9 mouse cellular contexts compared by ENCODE assay signal in the genomic region with DNA sequence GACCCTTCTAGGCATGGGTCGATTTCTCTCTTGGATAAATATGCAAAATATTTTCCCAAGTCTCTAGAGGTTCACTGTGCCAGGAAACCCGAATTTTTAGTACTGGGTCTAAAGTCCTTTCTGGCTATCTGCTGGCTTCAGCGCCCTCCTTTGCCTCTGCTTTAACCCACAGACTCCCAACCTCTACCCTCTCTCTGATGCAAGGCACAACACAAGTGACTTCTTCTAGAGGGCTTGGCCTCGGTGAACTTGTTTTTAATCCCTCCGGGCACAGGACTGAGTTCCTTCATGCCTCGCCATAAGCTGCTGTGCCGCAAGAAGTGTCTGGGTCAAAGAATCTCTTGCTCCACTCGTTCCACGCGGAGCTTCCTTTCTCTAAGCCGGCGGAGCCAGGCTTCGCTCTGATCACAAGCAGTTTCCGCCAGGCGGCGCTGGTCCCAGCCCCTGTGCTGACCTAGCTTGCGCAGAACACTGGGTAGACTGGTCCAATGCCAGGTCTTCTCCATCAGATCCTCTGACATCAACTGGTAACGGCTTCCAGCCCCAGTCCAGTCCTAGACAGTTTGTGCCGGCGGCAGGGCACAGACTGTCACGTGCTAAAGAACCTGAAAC. TPM values are rescaled to one million over a fixed set of nuclear protein-coding genes. Genes with fewer than 3 reads are reported as not detected.
DNase-seq lines count a peak whose midpoint lies in the region; ATAC-seq lines count a peak whose summit lies in the region.
"Had no signal": no experiment of that assay in that cellular context is flagged by ENCODE, and none has a peak within 500 bp of the region (broad histone marks: within the 10 kb centered on the region; RNA-seq: fewer than 3 reads in every experiment).

No protein-coding gene starts in this region.

- ATAC-seq in embryonic facial prominence, embryonic 15.5 days (ENCODE audit: insufficient number of reproducible peaks, low FRiP score, low TSS enrichment, low read depth) = no peak; the same call in 1 of the 2 replicates
- peak; percentile 20; the same call in 1 of the 2 replicates for ATAC-seq in liver, embryonic 11.5 days (replicated peaks; ENCODE audit: low FRiP score)
- ATAC-seq in activated CD4-positive, CD25-positive, alpha-beta regulatory T cell, adult 4 months = no peak

- 2% methylated on average over 21 of the region's 21 CpGs for WGBS in embryonic facial prominence, embryonic 15.5 days
- WGBS in liver, embryonic 11.5 days = 5% methylated on average over 21 of the region's 21 CpGs

- no peaks in the 10 kb centered on the region for H3K9me3 ChIP-seq in embryonic facial prominence, embryonic 15.5 days (replicated peaks)
- H3K9me3 ChIP-seq in liver, embryonic 11.5 days (ENCODE audit: control insufficient read depth, low read length) = no peaks in the 10 kb centered on the region

- no peak overlapping the region for H3K9ac ChIP-seq in embryonic facial prominence, embryonic 15.5 days
- H3K9ac ChIP-seq in liver, embryonic 11.5 days (ENCODE audit: low read depth, low read length) = no peak overlapping the region

- peak; percentile 3 to 15 for DNase-seq in urinary bladder, adult 18-20 months (ENCODE audit: low spot score in 2 of 2)
- no peak for DNase-seq in urinary bladder, postnatal 10 days (ENCODE audit: low spot score)
- peak; percentile 7 to 27 for DNase-seq in heart, postnatal 10 days
- peak; percentile 10 to 67 for DNase-seq in kidney, postnatal 36 days
- DNase-seq in liver, embryonic 11.5 days (ENCODE audit: low spot score) = peak; percentile 49
- DNase-seq in ovary, postnatal 36 days (ENCODE audit: low spot score) = peak; percentile 8

- peaks cover 58% of the 10 kb centered on the region for H3K27me3 ChIP-seq in embryonic facial prominence, embryonic 15.5 days
- H3K27me3 ChIP-seq in liver, embryonic 11.5 days (replicated peaks; ENCODE audit: control insufficient read depth, insufficient read depth, low read length) = peaks cover 37% of the 10 kb centered on the region

- H3K4me2 ChIP-seq in embryonic facial prominence, embryonic 15.5 days (replicated peaks) = peak overlapping the region; percentile 94
- peak overlapping the region; percentile 79 for H3K4me2 ChIP-seq in liver, embryonic 11.5 days

- H3K4me1 ChIP-seq in embryonic facial prominence, embryonic 15.5 days = peaks cover 16% of the 10 kb centered on the region
- no peaks in the 10 kb centered on the region; the same call in 1 of the 2 replicates for H3K4me1 ChIP-seq in liver, embryonic 11.5 days (replicated peaks; ENCODE audit: control insufficient read depth, insufficient read depth, low read length)

- no peak overlapping the region for H3K27ac ChIP-seq in embryonic facial prominence, embryonic 15.5 days (replicated peaks)
- H3K27ac ChIP-seq in liver, embryonic 11.5 days (ENCODE audit: low read depth, low read length) = no peak overlapping the region

- H3K4me3 ChIP-seq in embryonic facial prominence, embryonic 15.5 days (replicated peaks) = peak overlapping the region; percentile 49
- H3K4me3 ChIP-seq in liver, embryonic 11.5 days (ENCODE audit: low read depth, low read length) = peak overlapping the region; percentile 52; the same call in 1 of the 2 replicates

- intact Hi-C loops in heart, postnatal 10 days (cut with DNase I) = no loop called here

- H3K36me3 ChIP-seq in embryonic facial prominence, embryonic 15.5 days = no peaks in the 10 kb centered on the region
- H3K36me3 ChIP-seq in liver, embryonic 11.5 days (ENCODE audit: control insufficient read depth, insufficient read depth, low read length) = no peaks in the 10 kb centered on the region

RNA-seq across cellular contexts. Expression of gene Tcerg1l, which starts 0.8 kb away (rescaled TPM):
- polyA plus RNA-seq in embryonic facial prominence, embryonic 15.5 days (2015; fragmentation: Nextera tagmentation; extraction: Ambion mirVana) = 0.46 and 0.88 TPM in 2 replicates
- not detected for total RNA-seq in heart, postnatal 10 days (2021)
- polyA plus RNA-seq in liver, embryonic 11.5 days (2014; fragmentation: Nextera tagmentation; extraction: Ambion mirVana) = 0.74 and 0.84 TPM in 2 replicates
- not detected for polyA plus RNA-seq in activated CD4-positive, CD25-positive, alpha-beta regulatory T cell, adult 4 months (2017; shearing (Covaris generic))
- total RNA-seq: MEL had no signal
